Mouse (Mus musculus): ENCODE data around the gene Bpifb5. TPM values are rescaled to one million over a fixed set of nuclear protein-coding genes. Genes with fewer than 3 reads are reported as not detected.
A peak's percentile ranks its signal among the peaks of the same experiment; 100 is the strongest.
"Not testable (repeated sequence)": the region's sequence is repeated elsewhere in the genome, so short reads cannot be mapped to it uniquely, and the experiment has no call there.

Bpifb5 gene
- polyA plus RNA-seq (2015; fragmentation: Nextera tagmentation; extraction: Ambion mirVana): 0.24 and 0.37 TPM in 2 replicates

- WGBS: 4% methylated on average over 14 of the region's 14 CpGs
- Histone ChIP-seq H3K27me3 (no peaks in the 10 kb centered on the region), H3K27ac (no peak within 1 kb of the TSS), H3K9ac (no peak within 1 kb of the TSS), H3K9me3 (no peaks in the 10 kb centered on the region), H3K4me1 (peaks cover 30% of the 10 kb centered on the region), H3K4me3 (no peak within 1 kb of the TSS), H3K36me3 (no peaks in the 10 kb centered on the region), H3K4me2 (peak within 1 kb of the TSS; percentile 31)
- ATAC-seq (ENCODE audit: insufficient number of reproducible peaks, insufficient read depth, low FRiP score, low TSS enrichment, low read depth): peak; percentile 65; the same call in 1 of the 2 replicates
Measured at GRCm38 (mm10) chr2:154223265-154223916, at the start of gene Bpifb5. TSS of gene Bpifb5 (plus strand) at chr2:154223742.

- WGBS: 85% methylated on average over 7 of the region's 7 CpGs
- not testable (repeated sequence) for H3K9me3 ChIP-seq; H3K27me3 ChIP-seq; H3K27ac ChIP-seq; H3K4me2 ChIP-seq; ATAC-seq (ENCODE audit: insufficient number of reproducible peaks, insufficient read depth, low FRiP score, low TSS enrichment, low read depth); H3K9ac ChIP-seq; H3K4me3 ChIP-seq; H3K36me3 ChIP-seq; H3K4me1 ChIP-seq
Measured at GRCm38 (mm10) chr2:154181900-154182299, 41.6 kb upstream of the Bpifb5 start.

- WGBS: 88% methylated on average over 4 of the region's 4 CpGs
- not testable (repeated sequence) for H3K4me3 ChIP-seq; H3K9me3 ChIP-seq; H3K36me3 ChIP-seq; ATAC-seq (ENCODE audit: insufficient number of reproducible peaks, insufficient read depth, low FRiP score, low TSS enrichment, low read depth); H3K27me3 ChIP-seq; H3K4me2 ChIP-seq; H3K9ac ChIP-seq; H3K4me1 ChIP-seq; H3K27ac ChIP-seq
Measured at GRCm38 (mm10) chr2:154183061-154183460, 40.5 kb upstream of the Bpifb5 start.

- H3K36me3 ChIP-seq: no peaks in the 10 kb centered on the region
- no peaks in the 10 kb centered on the region for H3K9me3 ChIP-seq
- no peak overlapping the region for H3K27ac ChIP-seq
- no peaks in the 10 kb centered on the region for H3K27me3 ChIP-seq
- no peaks in the 10 kb centered on the region for H3K4me1 ChIP-seq
- H3K4me3 ChIP-seq: no peak overlapping the region
- H3K9ac ChIP-seq: no peak overlapping the region
- no peak overlapping the region for H3K4me2 ChIP-seq
- WGBS: 83% methylated on average over 6 of the region's 6 CpGs
- ATAC-seq (ENCODE audit: insufficient number of reproducible peaks, insufficient read depth, low FRiP score, low TSS enrichment, low read depth): no peak
Measured at GRCm38 (mm10) chr2:154185319-154185718, 38.2 kb upstream of the Bpifb5 start.

GRCm38 (mm10) chr2:154185748-154186147 lies 37.8 kb upstream of the Bpifb5 start:
- H3K36me3 ChIP-seq: no peaks in the 10 kb centered on the region
- no peaks in the 10 kb centered on the region for H3K27me3 ChIP-seq
- no peaks in the 10 kb centered on the region for H3K4me1 ChIP-seq
- 80% methylated on average over 3 of the region's 3 CpGs for WGBS
- H3K4me3 ChIP-seq: no peak overlapping the region
- no peak overlapping the region for H3K9ac ChIP-seq
- no peak for ATAC-seq (ENCODE audit: insufficient number of reproducible peaks, insufficient read depth, low FRiP score, low TSS enrichment, low read depth)
- H3K4me2 ChIP-seq: no peak overlapping the region
- H3K27ac ChIP-seq: no peak overlapping the region; the same call in 1 of the 2 replicates
- no peaks in the 10 kb centered on the region for H3K9me3 ChIP-seq

GRCm38 (mm10) chr2:154187468-154187867 lies 36.1 kb upstream of the Bpifb5 start:
- 42% methylated on average over 5 of the region's 5 CpGs for WGBS
- Histone ChIP-seq H3K9ac (no peak overlapping the region), H3K27ac (no peak overlapping the region), H3K36me3 (no peaks in the 10 kb centered on the region), H3K27me3 (no peaks in the 10 kb centered on the region), H3K4me1 (no peaks in the 10 kb centered on the region), H3K4me2 (no peak overlapping the region), H3K4me3 (no peak overlapping the region), H3K9me3 (no peaks in the 10 kb centered on the region)
- ATAC-seq (ENCODE audit: insufficient number of reproducible peaks, insufficient read depth, low FRiP score, low TSS enrichment, low read depth): no peak

- Histone ChIP-seq H3K27ac (no peak overlapping the region), H3K9ac (no peak overlapping the region), H3K36me3 (no peaks in the 10 kb centered on the region), H3K4me3 (no peak overlapping the region), H3K27me3 (no peaks in the 10 kb centered on the region), H3K4me2 (no peak overlapping the region), H3K4me1 (no peaks in the 10 kb centered on the region), H3K9me3 (no peaks in the 10 kb centered on the region)
- whole genome bisulfite sequencing: 78% methylated on average over 7 of the region's 7 CpGs
- ATAC-seq (ENCODE audit: insufficient number of reproducible peaks, insufficient read depth, low FRiP score, low TSS enrichment, low read depth): no peak
Measured at GRCm38 (mm10) chr2:154189877-154190434, 33.6 kb upstream of the Bpifb5 start.

GRCm38 (mm10) chr2:154190546-154191258 lies 32.8 kb upstream of the Bpifb5 start, which contains the start of gene Bpifb1:
TSS of gene Bpifb1 (plus strand) at chr2:154190818.
- H3K4me1 ChIP-seq: no peaks in the 10 kb centered on the region
- WGBS: 86% methylated on average over 11 of the region's 11 CpGs
- H3K27me3 ChIP-seq: no peaks in the 10 kb centered on the region
- no peaks in the 10 kb centered on the region for H3K36me3 ChIP-seq
- no peaks in the 10 kb centered on the region for H3K9me3 ChIP-seq
- no peak within 1 kb of the TSS for H3K4me2 ChIP-seq
- H3K9ac ChIP-seq: no peak within 1 kb of the TSS
- no peak within 1 kb of the TSS for H3K4me3 ChIP-seq
- H3K27ac ChIP-seq: no peak within 1 kb of the TSS
- ATAC-seq (ENCODE audit: insufficient number of reproducible peaks, insufficient read depth, low FRiP score, low TSS enrichment, low read depth): no peak

- Histone ChIP-seq H3K36me3 (no peaks in the 10 kb centered on the region), H3K27ac (no peak overlapping the region), H3K9me3 (no peaks in the 10 kb centered on the region), H3K4me3 (no peak overlapping the region), H3K4me1 (no peaks in the 10 kb centered on the region), H3K9ac (no peak overlapping the region), H3K4me2 (no peak overlapping the region), H3K27me3 (no peaks in the 10 kb centered on the region)
- WGBS: 76% methylated on average over 2 of the region's 2 CpGs
- no peak for ATAC-seq (ENCODE audit: insufficient number of reproducible peaks, insufficient read depth, low FRiP score, low TSS enrichment, low read depth)
Measured at GRCm38 (mm10) chr2:154192141-154192540, 31.4 kb upstream of the Bpifb5 start.

- no peak for ATAC-seq (ENCODE audit: insufficient number of reproducible peaks, insufficient read depth, low FRiP score, low TSS enrichment, low read depth)
- Histone ChIP-seq H3K27ac (no peak overlapping the region), H3K4me1 (no peaks in the 10 kb centered on the region), H3K4me3 (no peak overlapping the region), H3K9ac (no peak overlapping the region), H3K4me2 (no peak overlapping the region), H3K27me3 (no peaks in the 10 kb centered on the region), H3K9me3 (no peaks in the 10 kb centered on the region), H3K36me3 (no peaks in the 10 kb centered on the region)
- 92% methylated on average over 4 of the region's 4 CpGs for WGBS
Measured at GRCm38 (mm10) chr2:154193071-154193470, 30.5 kb upstream of the Bpifb5 start.

- Histone ChIP-seq H3K27ac (no peak overlapping the region), H3K9ac (no peak overlapping the region), H3K4me3 (no peak overlapping the region), H3K27me3 (no peaks in the 10 kb centered on the region), H3K4me2 (no peak overlapping the region), H3K36me3 (no peaks in the 10 kb centered on the region), H3K9me3 (no peaks in the 10 kb centered on the region), H3K4me1 (no peaks in the 10 kb centered on the region)
- no peak for ATAC-seq (ENCODE audit: insufficient number of reproducible peaks, insufficient read depth, low FRiP score, low TSS enrichment, low read depth)
- 61% methylated on average over 5 of the region's 5 CpGs for WGBS
Measured at GRCm38 (mm10) chr2:154193994-154194504, 29.5 kb upstream of the Bpifb5 start.

- Histone ChIP-seq H3K9ac (no peak overlapping the region), H3K4me1 (no peaks in the 10 kb centered on the region), H3K9me3 (no peaks in the 10 kb centered on the region), H3K27me3 (no peaks in the 10 kb centered on the region), H3K27ac (no peak overlapping the region), H3K4me2 (no peak overlapping the region), H3K36me3 (no peaks in the 10 kb centered on the region), H3K4me3 (no peak overlapping the region)
- 87% methylated on average over 9 of the region's 9 CpGs for WGBS
- ATAC-seq (ENCODE audit: insufficient number of reproducible peaks, insufficient read depth, low FRiP score, low TSS enrichment, low read depth): no peak
Measured at GRCm38 (mm10) chr2:154197036-154197435, 26.5 kb upstream of the Bpifb5 start.

Measured in embryonic facial prominence, embryonic 13.5 days (tissue).